17 mouse cellular contexts compared by ENCODE assay signal in the genomic region with DNA sequence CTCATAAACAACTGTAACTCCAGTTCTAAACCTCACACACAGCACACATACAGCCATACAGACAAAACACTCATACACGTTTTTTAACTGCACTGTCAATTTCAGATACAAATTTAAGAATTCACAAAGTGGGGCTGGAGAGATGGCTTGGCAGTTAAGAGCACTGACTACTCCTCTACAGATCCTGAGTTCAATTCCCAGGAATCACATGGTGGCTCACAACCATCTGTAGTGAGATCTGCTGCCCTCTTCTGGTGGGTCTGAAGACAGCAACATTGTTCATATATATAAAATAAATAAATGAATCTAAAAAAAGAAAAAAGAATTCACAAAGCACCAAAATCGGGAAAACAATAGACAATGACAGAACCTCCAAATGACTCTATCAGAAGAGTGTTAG. TPM values are rescaled to one million over a fixed set of nuclear protein-coding genes. Genes with fewer than 3 reads are reported as not detected.
DNase-seq lines count a peak whose midpoint lies in the region; ATAC-seq and TF ChIP-seq lines count a peak whose summit lies in the region.
"Had no signal": no experiment of that assay in that cellular context is flagged by ENCODE, and none has a peak within 500 bp of the region (broad histone marks: within the 10 kb centered on the region; RNA-seq: fewer than 3 reads in every experiment).

No protein-coding gene starts in this region.

- peaks cover 6% of the 10 kb centered on the region; the same call in 1 of the 2 replicates for H3K36me3 ChIP-seq in hindbrain, embryonic 11.5 days (ENCODE audit: control insufficient read depth, insufficient read depth, low read length)
- H3K36me3 ChIP-seq in hindbrain, embryonic 10.5 days = peaks cover 96% of the 10 kb centered on the region
- peaks cover 89% of the 10 kb centered on the region for H3K36me3 ChIP-seq in E14TG2a.4 (ENCODE audit: insufficient read depth, low read length)

- no peak overlapping the region for H3K4me2 ChIP-seq in hindbrain, embryonic 11.5 days (replicated peaks; ENCODE audit: low read depth, low read length)
- H3K4me2 ChIP-seq: embryonic facial prominence, embryonic 12.5 days; neural tube, embryonic 12.5 days had no signal

- WGBS in hindbrain, embryonic 11.5 days = 79% methylated on average over 2 of the region's 2 CpGs
- 83% methylated on average over 2 of the region's 2 CpGs for WGBS in hindbrain, embryonic 10.5 days

- no peak for ATAC-seq in hindbrain, embryonic 11.5 days (ENCODE audit: low FRiP score)
- ATAC-seq in frontal cortex, adult (ENCODE audit: low TSS enrichment) = no peak
- ATAC-seq: forebrain, embryonic 16.5 days had no signal

- peak; percentile 9 for DNase-seq in hindbrain, embryonic 11.5 days (ENCODE audit: low spot score)
- no peak for DNase-seq in hindbrain, embryonic 10.5 days (ENCODE audit: low spot score)
- peak; percentile 7 for DNase-seq in lung, postnatal 10 days
- DNase-seq in lung, postnatal 25 days (ENCODE audit: low spot score) = no peak
- peak; percentile 8 for DNase-seq in brain, embryonic 14.5 days (ENCODE audit: low read depth)
- no peak for DNase-seq in layer of hippocampus, postnatal 36 days
- DNase-seq: heart, postnatal 4 days; kidney, postnatal 25 days had no signal

- no peak for TF ChIP-seq POLR2A in brain, embryonic 14.5 days (IDR thresholded peaks at IDR 0.05; ENCODE audit: borderline replicate concordance, extremely low read depth, insufficient read depth, insufficient read length, poor library complexity, severe bottlenecking)

- H3K4me1 ChIP-seq in hindbrain, embryonic 11.5 days (replicated peaks; ENCODE audit: control insufficient read depth, insufficient read depth, low read length) = no peaks in the 10 kb centered on the region
- no peaks in the 10 kb centered on the region for H3K4me1 ChIP-seq in hindbrain, embryonic 10.5 days (replicated peaks)
- no peaks in the 10 kb centered on the region for H3K4me1 ChIP-seq in E14TG2a.4 (replicated peaks; ENCODE audit: low read depth, low read length)
- H3K4me1 ChIP-seq: embryonic facial prominence, embryonic 12.5 days; limb, embryonic 10.5 days; neural tube, embryonic 12.5 days had no signal

- H3K9ac ChIP-seq in hindbrain, embryonic 11.5 days (ENCODE audit: low read depth, low read length) = no peak overlapping the region
- H3K9ac ChIP-seq: embryonic facial prominence, embryonic 12.5 days; neural tube, embryonic 12.5 days had no signal

- no peaks in the 10 kb centered on the region for H3K27me3 ChIP-seq in hindbrain, embryonic 11.5 days (ENCODE audit: control insufficient read depth, insufficient read depth, low read length)
- H3K27me3 ChIP-seq in hindbrain, embryonic 10.5 days (ENCODE audit: insufficient read depth, poor library complexity, severe bottlenecking) = no peaks in the 10 kb centered on the region
- no peaks in the 10 kb centered on the region for H3K27me3 ChIP-seq in E14TG2a.4 (ENCODE audit: insufficient read depth, low read length)
- H3K27me3 ChIP-seq: embryonic facial prominence, embryonic 12.5 days; neural tube, embryonic 12.5 days had no signal

- TF ChIP-seq CTCF in E14TG2a.4 (conservative IDR thresholded peaks at IDR 0.05; ENCODE audit: low read length) = peak; percentile 39
- TF ChIP-seq CTCF in brain, embryonic 14.5 days (IDR thresholded peaks at IDR 0.05; ENCODE audit: borderline replicate concordance, extremely low read depth, insufficient read depth, insufficient read length) = 0 out of 2 replicates have a peak, but pooled peaks have one; percentile 12

- H3K27ac ChIP-seq in hindbrain, embryonic 11.5 days (ENCODE audit: low read depth, low read length) = no peak overlapping the region
- no peak overlapping the region for H3K27ac ChIP-seq in hindbrain, embryonic 10.5 days
- H3K27ac ChIP-seq: embryonic facial prominence, embryonic 12.5 days; limb, embryonic 10.5 days; neural tube, embryonic 12.5 days had no signal

- no peak overlapping the region for H3K4me3 ChIP-seq in hindbrain, embryonic 11.5 days (ENCODE audit: low read depth, low read length)
- no peak overlapping the region for H3K4me3 ChIP-seq in hindbrain, embryonic 10.5 days
- no peak overlapping the region for H3K4me3 ChIP-seq in E14TG2a.4 (replicated peaks; ENCODE audit: low read length)
- H3K4me3 ChIP-seq: embryonic facial prominence, embryonic 12.5 days; limb, embryonic 10.5 days; neural tube, embryonic 12.5 days had no signal

- no peaks in the 10 kb centered on the region for H3K9me3 ChIP-seq in hindbrain, embryonic 11.5 days (ENCODE audit: control insufficient read depth, low read length)
- H3K9me3 ChIP-seq in hindbrain, embryonic 10.5 days = no peaks in the 10 kb centered on the region
- peaks cover 12% of the 10 kb centered on the region for H3K9me3 ChIP-seq in E14TG2a.4 (ENCODE audit: low read length)
- H3K9me3 ChIP-seq: embryonic facial prominence, embryonic 12.5 days; limb, embryonic 10.5 days; neural tube, embryonic 12.5 days had no signal

RNA-seq across cellular contexts. Expression of a gene that starts 14.0 kb away (rescaled TPM):
- 105 and 106 TPM in 2 replicates for polyA plus RNA-seq in hindbrain, embryonic 11.5 days (2014; fragmentation: Nextera tagmentation; extraction: Ambion mirVana)
- polyA plus RNA-seq in hindbrain, embryonic 10.5 days (2016; fragmentation: Nextera tagmentation; extraction: Ambion mirVana) = 108 and 123 TPM in 2 replicates
- 103 and 110 TPM in 2 replicates for polyA plus RNA-seq in brain, embryonic 14.5 days (2012; rRNA removed)
- total RNA-seq in layer of hippocampus, postnatal 36 days (2021) = 10 to 100 TPM; 63.5 to 65.5 TPM

RNA-seq across cellular contexts. Expression of a gene that starts 26.4 kb away (rescaled TPM):
- polyA plus RNA-seq in hindbrain, embryonic 11.5 days (2014; fragmentation: Nextera tagmentation; extraction: Ambion mirVana) = not detected in 2 replicates
- not detected in 2 replicates for polyA plus RNA-seq in hindbrain, embryonic 10.5 days (2016; fragmentation: Nextera tagmentation; extraction: Ambion mirVana)
- polyA plus RNA-seq in brain, embryonic 14.5 days (2012; rRNA removed) = not detected in 2 replicates
- not detected for total RNA-seq in layer of hippocampus, postnatal 36 days (2021)
- total RNA-seq: granulocyte monocyte progenitor cell, adult 5-6 weeks; heart, postnatal 4 days; megakaryocyte progenitor cell, adult 5-6 weeks had no signal
- polyA plus RNA-seq: embryonic facial prominence, embryonic 12.5 days; forebrain, embryonic 16.5 days; limb, embryonic 10.5 days; neural tube, embryonic 12.5 days; testis, adult 2 months had no signal

RNA-seq across cellular contexts. Expression of a gene that starts 36.2 kb away (rescaled TPM):
- not detected in 2 replicates for polyA plus RNA-seq in hindbrain, embryonic 11.5 days (2014; fragmentation: Nextera tagmentation; extraction: Ambion mirVana)
- polyA plus RNA-seq in hindbrain, embryonic 10.5 days (2016; fragmentation: Nextera tagmentation; extraction: Ambion mirVana) = not detected in 2 replicates
- 0.13 TPM in 1 of 2 replicates, not detected in the other for polyA plus RNA-seq in brain, embryonic 14.5 days (2012; rRNA removed)
- not detected for total RNA-seq in layer of hippocampus, postnatal 36 days (2021)
- total RNA-seq: granulocyte monocyte progenitor cell, adult 5-6 weeks; megakaryocyte progenitor cell, adult 5-6 weeks had no signal
- polyA plus RNA-seq: embryonic facial prominence, embryonic 12.5 days; forebrain, embryonic 16.5 days; limb, embryonic 10.5 days; neural tube, embryonic 12.5 days had no signal

RNA-seq across cellular contexts. Expression of a gene that starts 36.3 kb away (rescaled TPM):
- 63.6 and 66.0 TPM in 2 replicates for polyA plus RNA-seq in hindbrain, embryonic 11.5 days (2014; fragmentation: Nextera tagmentation; extraction: Ambion mirVana)
- 58.5 and 64.1 TPM in 2 replicates for polyA plus RNA-seq in hindbrain, embryonic 10.5 days (2016; fragmentation: Nextera tagmentation; extraction: Ambion mirVana)
- 59.7 and 63.2 TPM in 2 replicates for polyA plus RNA-seq in brain, embryonic 14.5 days (2012; rRNA removed)
- total RNA-seq in layer of hippocampus, postnatal 36 days (2021) = 10 to 100 TPM; 25.3 to 31.1 TPM

Comparison
In these comparisons a context has a peak if more than half of its experiments do, and no peak if none do; other contexts are left out.
1. DNase-seq: peak in hindbrain, embryonic 11.5 days (single experiment), lung, postnatal 10 days (single experiment) and brain, embryonic 14.5 days (single experiment); none in hindbrain, embryonic 10.5 days (single experiment), lung, postnatal 25 days (single experiment) and layer of hippocampus, postnatal 36 days (0 of 2).